Mouse (Mus musculus): ENCODE results near the gene Sh3pxd2b.

GRCm38 (mm10) chr11:32345504-32346297 lies 1.9 kb upstream of the Sh3pxd2b start:
- TF ChIP-seq CTCF (IDR thresholded peaks at IDR 0.05; ENCODE audit: low read depth, low read length): no peak
- TF ChIP-seq POLR2A (IDR thresholded peaks at IDR 0.05; ENCODE audit: borderline replicate concordance, low read depth, low read length): no peak

All from bone marrow macrophage, adult 2 months (primary cell).